Mouse (Mus musculus): ENCODE results near the gene Olfr548-ps1.

Gene Olfr548-ps1

DNA sequence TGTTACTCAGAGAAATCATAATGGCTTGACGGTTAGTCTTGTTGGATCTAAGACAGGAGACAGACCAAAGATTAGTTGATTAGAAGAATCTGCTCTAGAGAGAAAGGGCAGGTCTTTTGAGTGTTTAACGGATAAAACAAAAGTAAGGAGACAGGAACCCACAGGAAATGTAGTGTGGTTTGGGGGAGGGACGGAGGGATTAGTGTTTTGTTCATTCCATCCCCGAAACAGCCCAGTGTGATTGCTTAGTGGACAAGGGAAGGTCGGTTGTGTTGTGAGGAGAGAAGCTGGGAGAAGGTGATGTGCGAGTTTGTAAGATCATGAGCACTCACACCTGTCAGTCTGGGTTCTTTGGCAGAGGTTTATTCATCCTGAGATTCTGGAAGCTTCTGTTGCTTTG, 35.3 kb downstream of the Olfr548-ps1 start:
- DNase-seq: no peak

DNA sequence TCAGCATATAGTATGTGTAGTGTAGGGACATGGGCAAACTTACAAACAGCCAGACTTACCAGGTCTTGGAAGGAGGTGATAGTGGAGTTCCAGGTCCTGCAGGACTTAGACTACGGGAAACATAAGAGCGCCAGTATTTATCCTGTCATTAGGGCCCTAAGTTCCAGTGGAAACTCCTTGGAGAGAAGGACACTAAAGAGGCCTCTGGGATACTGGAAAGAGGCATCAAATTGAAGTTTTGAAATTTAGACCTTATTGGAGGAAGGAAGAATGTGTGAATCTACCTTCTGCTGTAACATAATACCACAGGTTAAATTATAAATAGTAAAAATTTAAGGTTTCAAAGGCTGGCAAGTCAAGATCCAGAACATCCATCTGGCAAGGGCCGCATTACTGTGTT, 51.1 kb downstream of the Olfr548-ps1 start, which contains the start of gene Olfr551:
TSS of gene Olfr551 (minus strand) at position 101 of the 400 bp plus-strand sequence.
- no peak for DNase-seq

Data from kidney, postnatal 4 days (tissue).